Mouse (Mus musculus): Measurements from ENCODE around the gene Vrk1.

Gene Vrk1

DNA sequence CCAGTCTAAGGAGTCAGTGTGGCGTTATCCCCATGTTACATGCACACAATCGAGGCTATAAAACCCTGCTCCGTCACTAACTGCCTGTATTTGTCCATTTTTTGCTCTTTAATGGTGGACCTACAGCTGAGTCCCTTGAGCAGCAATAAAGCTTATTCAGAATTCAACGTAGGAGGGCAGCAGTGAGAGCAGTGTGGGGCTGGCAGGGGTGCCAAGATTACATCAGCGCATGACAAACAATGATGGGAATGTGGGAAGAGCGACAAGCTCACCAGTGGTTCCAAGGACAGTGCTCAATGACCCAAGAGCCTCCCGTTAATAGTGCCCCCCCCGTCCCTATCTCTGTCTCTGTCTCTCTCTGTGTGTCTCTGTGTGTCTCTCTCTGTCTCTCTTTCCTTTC is 8.3 kb upstream of the Vrk1 start:
- DNase-seq: no peak

DNA sequence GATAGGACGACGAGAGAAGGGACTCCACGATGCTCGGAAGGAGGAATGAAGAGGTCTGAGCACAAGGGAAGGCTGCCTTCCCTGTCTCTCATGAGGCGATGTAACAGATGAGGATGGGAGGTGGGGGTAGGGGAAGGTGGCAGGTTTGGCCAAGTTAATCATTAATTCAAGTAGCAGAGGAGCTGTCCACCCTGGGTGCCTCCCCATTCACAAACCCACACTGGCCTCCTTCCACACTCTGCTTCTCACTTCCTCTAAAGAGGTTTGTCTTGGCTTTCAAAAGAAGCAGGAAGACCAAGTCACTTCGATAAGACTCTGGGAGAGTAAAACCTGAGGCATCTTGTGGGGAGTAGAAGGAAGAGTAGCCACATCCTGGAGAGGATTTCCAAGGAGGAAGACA is 5.3 kb upstream of the Vrk1 start:
- DNase-seq: no peak

DNA sequence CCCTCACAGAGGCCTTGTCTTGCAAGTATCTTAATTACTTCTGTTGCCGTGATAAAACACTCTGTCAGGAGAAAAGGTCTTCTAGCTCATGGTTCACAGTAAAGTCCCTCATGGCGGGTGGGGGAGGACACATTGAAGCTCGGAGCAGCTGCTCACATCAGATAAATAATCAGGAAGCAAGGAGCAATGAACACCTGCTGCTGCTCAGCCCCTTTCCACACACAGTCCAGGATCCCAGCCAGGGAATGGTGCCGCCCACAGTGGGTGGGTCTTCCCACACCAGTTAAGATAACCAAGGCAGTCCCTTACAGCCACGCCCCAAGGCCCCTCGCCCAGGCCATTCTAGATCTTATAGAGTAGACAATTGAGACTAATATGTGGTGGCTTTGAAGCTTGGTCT is 3.8 kb upstream of the Vrk1 start:
- DNase-seq: no peak

DNA sequence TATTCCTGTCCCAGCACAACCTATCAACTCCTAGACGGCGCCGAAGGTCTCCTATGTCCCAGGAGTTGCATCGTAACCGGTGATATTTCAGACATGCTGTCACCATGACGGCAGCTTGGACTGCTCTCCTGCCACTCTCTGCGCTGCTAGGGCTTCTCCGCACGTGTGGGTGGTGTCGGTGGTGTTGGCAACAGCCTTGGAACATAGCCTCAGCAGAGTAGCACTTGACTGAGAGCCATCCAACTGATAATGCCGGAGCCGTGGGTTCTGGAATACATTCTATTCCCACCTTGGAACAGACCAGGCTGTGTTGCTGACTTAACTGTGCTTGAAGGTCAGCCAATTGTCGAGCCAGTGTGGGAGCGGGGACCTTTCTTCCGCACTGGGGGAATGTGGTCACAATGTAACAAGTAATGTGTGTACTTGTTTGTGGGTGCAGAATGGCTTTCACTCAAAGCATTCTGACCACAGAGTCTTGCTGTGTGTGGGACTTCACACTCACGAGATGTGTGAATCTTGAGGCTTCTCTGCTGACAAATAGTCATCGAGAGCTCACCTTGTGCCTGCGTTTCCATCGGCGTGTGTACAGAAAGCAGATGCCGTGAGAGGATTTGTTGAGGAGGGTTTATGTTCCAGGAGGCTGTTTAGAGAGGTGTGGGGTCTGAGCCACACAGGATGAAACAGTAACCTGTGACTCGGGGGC is 1.5 kb upstream of the Vrk1 start:
- no peak for DNase-seq

DNA sequence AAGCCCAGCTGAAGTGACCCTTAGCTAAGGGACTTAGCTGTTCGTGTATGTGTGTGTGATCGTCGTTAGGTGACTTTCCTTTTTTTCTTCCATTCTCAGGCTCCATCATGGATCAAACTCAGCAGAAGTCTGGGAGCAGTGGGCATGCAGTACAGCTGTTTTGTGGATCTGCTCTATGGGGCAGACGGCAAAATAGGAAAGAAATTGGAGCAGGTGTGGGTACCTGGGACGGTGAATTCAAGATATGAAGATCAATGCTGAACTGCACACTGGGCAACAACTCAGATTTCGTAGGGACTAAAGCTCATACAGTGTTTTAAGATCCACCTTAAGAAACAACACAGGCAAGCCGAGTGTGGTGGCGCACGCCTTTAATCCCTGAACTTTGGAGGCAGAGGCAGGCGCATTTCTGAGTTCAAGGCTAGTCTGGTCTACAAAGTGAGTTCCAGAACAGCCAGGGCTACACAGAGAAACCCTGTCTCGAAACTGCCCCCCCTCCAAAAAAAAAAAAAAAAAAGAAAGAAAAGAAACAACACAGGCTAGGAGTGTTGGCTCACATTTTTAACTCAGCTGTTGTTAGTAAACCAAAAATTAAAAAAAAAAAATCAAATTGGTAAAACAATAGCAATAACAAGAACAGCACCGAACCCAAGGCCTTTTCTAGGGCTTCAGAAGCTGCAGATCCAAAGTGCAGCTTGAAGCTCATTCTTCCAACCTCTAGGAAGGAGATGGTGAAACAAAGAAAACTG is 732 bp upstream of the Vrk1 start:
- DNase-seq: no peak

DNA sequence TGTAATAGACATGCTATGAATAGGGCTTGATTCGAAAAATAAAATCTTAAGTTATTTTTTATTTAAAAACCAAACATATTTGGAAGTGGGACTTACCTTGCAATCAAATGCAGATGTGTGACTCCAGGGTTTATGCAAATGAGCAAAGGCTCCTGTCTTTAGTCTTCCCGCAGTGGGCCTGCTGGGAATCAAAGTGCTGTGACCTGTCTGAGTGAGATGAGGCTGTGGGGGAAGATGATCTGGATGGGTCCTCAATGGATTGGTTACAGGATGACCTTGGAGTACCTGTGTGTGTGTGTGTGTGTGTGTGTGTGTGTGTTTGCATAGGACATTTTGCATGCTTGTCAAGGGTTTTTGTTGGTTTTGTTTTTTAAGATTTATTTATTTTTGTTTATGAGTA is 2.1 kb downstream of the Vrk1 start:
- DNase-seq: no peak

DNA sequence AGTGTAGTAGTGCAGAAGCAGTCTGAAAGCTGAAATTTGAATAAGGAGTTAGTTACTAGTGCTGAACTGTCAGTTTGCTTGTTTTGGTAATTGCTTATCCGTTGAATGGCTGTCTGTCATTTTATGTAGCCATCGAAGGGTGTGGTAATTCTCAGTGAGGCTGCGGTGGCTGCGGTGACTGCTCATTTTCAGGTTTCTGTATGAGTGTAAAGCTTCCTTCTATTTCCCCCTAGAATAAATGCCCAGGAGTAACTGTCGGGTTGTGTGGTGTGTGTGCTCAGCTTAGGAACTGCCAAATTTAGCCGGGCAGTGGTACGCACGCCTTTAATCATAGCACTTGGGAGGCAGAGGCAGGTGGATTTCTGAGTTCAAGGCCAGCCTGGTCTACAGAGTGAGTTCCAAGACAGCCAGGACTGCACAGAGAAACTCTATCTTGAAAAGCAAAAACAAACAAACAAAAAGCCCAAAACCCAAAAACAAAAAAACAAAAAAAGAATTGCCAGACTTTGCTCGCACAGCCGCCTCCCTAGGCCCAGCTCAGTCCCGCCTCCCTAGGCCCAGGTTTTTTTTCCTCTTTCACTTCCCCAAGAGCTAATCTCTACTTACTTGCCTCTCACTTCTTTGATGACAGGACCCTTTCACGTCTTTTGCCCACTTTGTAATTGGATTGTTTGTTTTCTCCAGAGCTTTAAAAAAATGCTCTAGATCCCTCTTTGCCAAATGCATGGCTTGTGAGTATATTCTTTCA is 6.4 kb downstream of the Vrk1 start:
- DNase-seq: no peak

DNA sequence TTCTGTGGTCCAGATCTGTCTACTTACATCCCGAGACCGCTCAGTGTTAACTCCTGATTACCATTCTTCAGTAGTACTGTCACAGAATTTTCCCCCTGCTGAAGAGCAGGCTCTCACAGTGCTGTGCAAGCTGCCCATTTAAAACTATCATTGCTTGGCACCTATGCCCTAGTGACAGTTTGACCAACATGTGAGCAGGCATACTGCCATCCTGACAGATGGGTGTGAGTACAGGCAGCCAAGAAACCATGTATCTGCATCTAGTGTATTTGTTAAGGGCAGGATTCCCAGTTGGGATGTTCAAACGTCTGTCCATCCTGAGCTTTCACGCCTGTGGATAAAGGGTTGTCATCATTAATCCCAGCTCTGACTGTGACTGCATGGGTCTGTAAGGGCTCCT is 10.0 kb downstream of the Vrk1 start:
- DNase-seq: no peak

DNA sequence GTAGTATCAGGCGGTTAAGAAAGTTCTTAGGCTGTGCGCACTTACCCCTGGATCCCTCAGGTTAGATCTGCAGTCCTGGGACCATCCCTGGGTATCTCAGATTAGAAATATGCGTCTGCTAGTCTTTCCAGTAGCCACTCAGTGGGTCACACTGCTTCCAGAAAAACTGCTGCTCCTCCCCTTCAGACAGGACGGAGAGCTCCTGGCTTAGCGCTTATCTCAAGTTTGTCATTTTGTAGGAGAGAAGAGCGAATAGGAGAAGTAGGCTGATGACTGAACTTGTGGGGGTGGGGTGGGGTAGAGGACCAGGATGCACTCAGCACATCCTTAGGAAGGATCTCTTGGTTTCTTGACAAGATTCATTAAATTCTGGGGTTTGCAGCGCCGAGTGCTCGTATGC is 13.6 kb downstream of the Vrk1 start:
- DNase-seq: no peak

DNA sequence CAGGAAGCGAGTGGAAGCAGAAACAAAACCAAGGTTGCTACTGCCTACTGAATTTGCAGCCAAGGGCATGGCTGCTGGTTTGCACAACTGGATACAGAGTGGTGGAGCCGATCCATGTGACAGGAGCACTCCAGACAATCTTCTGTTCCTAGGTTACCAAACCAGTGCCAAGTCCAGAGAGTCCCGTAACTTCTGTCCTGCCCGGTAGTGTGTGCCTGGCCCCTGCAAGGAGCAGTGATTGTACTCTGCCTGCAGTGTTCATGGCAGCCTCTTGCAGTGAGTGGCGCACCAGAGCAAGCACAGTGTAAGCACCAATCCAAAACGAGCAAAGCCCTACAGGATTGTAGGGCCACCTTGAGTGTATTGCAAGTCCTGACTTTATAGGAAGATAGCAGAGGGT is 15.4 kb downstream of the Vrk1 start:
- DNase-seq: no peak

DNA sequence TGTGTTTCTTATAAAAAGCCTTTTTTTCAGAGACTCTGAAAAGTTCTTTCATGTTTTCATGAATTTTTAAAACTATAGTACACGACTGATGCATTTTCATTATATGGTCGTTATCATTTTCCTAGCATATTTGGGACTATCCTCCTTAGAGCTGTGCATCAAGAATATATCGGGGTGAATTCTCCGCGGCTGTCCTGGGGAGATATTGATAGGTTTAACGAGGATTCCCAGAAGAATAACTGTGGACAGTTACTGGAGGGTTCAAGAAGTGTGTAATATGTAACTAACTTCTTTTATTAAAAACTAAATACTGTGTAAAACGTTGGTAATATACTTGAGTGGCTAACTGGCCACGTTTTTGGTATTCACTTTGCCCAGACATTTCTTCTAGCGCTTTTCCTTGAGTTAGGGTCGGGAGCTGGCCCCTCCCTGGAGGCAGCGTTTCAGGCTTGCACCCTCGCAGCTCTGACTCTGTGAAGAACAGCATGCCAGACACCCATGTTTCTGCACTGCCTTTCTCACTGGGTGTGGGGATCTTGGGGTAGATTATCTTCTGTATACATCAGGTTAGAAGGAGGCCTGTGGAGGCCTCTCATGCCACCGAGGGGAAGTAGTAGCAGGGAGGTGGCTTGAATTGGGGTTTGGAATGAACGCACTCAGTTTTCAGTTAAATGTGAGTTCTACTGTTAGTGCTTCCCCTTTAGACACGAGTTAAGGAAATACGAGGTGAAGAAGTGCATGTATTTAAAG is 16.5 kb downstream of the Vrk1 start:
- no peak for DNase-seq

DNA sequence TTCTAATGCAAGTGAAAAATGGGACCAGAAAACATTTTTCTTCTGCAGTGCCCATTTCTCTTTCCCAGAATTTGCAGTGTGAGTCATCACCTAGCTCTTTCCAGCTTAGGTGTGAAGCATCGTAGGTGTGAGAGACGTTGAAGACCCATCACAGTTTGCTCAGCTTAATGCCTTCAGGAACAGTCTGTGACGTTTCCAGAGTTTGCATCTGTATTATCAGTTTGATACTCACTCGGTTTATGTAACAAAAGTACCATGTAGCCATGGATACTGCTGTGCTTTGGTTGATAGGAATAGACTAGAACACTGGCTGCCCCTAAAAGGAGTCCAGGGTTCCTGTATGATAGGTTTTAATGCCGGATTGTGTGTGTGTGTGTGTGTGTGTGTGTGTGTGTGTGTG is 17.3 kb downstream of the Vrk1 start:
- no peak for DNase-seq

DNA sequence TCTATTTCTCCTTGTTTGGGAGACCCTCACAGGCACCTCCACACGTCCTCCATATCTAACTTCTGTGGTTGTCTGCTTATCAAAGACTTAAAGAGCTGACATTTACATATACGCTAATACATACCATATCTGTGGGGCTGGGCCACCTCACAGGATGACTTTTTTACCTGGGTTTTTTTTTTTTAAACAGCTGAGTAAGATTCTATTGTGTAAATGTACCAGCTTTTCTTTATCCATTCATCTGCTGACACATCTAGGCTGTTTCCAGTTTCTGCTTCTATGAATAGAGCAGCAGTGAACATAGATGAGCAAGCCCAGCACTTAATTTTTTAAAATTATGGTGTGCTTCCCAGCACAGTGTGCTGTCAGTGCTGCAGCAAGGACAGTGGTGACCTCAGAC is 19.6 kb downstream of the Vrk1 start:
- no peak for DNase-seq

DNA sequence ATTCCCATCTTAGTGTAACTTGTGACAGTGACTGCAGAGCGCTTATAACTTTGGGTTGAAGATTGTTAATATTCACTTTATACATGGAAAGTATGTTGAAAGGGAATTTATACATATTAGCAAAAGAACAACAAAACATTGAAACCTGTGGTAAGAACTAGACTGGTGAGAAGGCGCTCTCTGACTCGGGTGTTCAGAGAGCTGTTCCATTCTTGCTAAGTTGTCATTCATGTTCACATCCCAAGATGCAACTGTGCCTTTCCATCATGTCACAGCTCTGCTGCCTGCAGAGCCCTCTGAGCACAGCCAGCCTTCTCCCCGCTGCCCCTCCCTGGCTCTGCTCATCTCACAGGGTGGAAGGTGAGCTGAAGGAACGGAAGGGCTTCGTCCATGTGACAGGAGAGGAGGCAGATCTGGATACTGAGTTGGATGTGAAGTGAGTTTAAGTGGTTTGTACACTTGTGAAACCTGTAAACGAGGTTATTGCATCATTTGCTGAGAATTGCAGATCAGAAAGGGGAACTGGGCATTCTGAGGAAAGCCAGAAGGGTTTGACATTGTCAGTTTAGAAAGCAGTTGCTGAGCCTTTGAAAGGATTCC is 20.2 kb downstream of the Vrk1 start:
- no peak for DNase-seq

DNA sequence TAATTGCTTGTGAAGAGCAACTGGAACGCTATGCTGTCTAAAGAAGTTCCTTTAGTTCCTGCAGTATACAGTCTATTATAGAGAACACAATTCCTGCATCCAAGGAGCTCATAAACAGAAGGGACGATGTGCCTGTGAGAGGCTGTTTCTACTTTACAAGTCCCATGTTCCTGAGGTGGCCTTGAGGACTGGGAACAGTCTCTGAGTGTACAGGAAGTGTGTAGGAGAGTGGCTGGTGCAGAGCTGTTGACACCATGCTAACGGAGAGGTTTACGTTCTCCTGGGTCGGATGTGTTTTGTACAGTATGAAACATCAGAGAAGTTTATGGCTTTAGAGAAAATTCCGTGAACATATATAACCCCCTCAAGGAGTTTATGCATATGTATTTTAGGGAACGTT is 20.8 kb downstream of the Vrk1 start:
- DNase-seq: no peak

DNA sequence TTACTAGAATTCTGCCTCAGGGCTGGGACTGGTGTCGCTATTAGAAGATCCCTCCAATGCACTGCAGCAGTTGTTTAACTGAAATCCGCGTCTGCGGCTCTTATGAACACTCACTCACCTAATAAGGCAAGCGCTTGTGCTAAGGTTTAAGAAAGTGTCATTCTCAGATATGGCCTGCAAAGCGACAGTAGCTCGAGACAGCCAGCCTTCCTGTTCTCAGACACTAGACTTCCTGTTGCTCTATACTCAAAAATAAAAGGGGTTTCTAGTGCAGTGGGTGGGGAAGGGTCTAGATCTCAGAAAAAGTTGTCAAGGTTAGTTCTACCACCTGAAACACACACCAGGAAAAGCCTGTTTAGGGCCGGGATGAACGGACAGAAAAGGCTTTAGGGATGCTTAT is 21.9 kb downstream of the Vrk1 start:
- DNase-seq: peak; percentile 31

DNA sequence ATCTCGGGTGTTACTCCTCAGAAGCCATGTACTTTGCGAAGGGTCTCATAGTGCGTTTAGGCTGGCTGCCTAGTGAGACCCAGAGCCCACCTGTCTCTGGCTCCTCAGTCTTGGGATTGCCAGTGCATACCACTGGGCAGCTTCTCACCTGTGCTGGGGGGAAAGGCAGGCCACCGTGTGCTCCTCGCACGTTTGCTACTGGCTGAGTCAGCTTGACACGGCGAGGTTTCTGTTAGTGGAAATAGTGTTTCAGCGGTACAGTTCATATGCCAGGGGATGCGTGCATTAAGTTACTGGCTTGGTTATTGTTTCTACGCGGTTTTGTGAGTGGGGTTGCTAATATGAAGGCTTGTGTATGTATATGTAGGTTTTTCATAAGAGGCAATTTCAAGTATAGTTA is 22.3 kb downstream of the Vrk1 start:
- no peak for DNase-seq

DNA sequence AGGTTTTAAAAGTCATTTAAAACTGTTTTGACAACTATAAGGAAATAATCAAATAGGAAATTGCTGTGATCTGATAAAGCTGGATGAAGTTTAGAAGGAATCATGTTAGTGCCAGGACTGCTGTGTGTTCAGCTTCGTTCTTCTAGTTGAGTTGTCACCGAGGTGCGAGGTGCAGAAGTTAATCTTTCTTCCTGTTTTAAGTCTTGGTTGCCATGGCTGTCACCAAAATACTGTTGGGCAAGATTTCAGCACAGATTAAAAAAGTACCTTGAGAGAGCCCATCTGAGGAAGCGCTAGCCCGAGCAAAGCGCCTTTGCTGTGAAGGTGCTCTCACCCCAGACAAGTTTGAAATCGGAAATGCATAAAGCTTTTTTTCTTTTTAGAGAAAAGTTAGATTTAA is 24.2 kb downstream of the Vrk1 start:
- DNase-seq: no peak

DNA sequence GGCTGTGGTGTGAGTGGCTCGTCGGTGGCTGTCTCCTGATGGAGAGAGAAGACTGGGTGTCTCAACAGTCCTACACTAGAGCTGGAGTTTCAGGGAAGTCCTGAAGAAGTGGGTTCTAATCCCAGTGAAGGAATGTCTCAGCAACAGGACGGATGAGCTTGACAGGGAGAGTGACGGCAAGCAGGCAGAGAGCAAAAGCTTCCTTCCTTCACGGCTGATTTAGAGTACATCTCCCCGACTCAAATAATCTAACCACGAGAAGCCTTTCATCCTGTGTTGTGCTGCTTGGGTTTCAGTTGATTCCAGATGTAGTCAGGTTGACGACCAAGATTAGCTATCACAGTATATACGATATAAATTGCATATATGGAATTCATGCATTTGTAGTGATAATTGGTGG is 24.7 kb downstream of the Vrk1 start:
- no peak for DNase-seq

DNA sequence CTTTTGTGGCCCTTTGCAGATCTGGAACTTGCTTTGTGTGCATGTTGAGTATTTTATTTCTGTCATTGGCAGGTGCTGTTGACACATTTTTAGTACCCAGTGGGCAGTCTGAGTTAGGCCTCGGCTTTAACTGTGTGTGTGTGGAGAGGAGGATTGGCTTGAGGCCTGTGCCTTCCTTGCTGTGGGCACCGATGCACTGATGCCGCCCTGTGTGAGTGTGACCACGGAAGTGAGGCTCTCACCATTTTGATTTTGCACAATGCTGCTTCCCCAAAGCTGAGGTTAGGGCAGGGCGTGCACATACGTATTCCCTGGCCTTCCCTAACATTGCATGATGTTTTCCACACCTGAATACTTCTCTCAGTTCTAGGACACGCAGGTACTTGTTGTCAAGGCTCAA is 30.2 kb downstream of the Vrk1 start:
- DNase-seq: no peak

DNA sequence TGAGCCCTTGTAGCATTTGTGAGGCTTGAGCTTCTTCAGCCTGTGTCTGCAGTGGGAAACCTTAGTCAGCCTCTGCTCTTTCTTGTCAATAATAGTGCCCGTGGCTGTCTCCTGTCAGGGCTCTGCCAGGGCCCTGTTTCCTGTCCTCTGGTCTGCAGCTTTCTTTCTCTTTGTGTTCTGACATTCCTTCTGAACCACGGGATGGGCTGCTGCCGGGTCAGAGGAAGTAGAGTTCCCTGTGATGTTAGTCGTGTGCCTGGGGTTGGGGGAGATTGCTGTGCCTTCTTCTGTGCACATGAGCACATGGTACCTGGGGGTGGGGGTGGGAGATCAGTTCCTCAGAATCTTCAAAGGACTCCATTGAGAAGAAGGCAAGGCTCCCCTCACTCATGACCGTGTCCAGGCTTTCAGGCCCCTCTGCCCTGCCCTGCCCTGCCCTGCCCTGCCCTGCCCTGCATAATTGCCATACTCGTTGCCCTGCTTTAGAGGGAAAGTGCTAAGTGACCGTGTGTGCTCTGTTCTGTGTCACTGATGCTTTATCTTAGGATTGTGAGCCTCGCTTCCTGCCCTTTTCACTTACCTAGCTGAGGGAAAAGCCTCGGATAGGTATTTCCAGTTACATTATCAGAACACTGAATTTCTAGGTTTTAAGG is 36.2 kb downstream of the Vrk1 start:
- DNase-seq: no peak

DNA sequence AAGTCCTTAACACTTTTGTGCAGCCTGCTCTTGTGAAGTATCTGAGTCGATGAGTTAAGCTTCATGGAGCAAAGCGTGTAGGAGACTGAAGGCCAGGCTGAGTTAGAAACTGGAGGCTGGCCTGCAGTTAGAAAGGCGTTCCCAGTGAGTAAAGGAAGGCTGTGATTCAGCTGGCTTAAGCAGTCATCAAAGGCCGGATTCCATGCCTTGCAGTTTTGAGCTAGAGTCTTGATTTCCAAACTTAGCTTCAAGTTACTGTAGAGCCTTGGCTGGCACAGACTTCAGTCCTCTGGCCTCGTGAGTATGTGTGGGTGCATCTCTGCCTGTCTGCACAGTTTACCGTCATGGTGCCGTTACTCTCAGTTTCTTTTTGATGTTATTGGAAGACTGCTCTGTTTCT is 42.2 kb downstream of the Vrk1 start:
- no peak for DNase-seq

DNA sequence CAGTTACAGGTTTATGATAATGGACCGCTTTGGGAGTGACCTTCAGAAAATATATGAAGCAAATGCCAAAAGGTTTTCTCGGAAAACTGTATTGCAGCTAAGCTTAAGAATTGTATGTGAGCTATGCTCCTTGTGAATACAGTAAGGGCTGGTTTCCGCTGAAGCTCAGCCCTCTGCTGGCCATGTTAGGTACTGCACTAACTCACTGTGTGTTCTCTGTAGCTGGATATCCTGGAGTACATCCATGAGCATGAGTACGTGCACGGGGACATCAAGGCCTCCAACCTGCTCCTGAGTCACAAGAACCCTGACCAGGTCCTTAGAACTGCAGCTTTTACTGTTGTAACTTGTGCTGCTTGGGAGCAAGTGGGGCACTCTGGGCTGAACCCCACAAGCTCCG is 45.8 kb downstream of the Vrk1 start:
- peak; percentile 77 for DNase-seq
